8 mouse cellular contexts compared by ENCODE assay signal in the genomic region with DNA sequence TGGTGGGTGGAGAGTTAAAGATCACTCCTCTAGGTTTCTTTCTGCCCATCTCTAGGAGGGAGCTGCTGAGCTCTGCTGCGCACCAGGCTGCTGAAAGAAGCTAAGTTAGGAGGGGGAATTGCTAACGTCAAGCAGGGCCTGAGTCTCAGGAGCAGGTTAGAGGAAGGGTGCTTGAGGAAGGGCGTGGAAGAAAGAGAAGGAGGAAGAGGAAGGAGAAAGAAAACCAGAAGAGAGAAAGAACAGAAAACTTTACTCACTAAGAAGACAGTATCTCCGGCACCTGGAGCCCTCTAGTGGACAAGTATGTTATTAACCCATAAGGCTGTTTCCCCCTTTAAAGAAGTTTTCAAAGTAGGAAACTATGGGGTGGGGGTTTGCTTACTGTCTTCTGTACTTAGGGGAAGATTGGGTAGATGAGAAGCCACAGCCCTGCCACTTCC. TPM values are rescaled to one million over a fixed set of nuclear protein-coding genes. Genes with fewer than 3 reads are reported as not detected.
A peak's percentile ranks its signal among the peaks of the same experiment; 100 is the strongest.
DNase-seq lines count a peak whose midpoint lies in the region; ATAC-seq and TF ChIP-seq lines count a peak whose summit lies in the region.

No protein-coding gene starts in this region.

- no peaks in the 10 kb centered on the region for H3K79me2 ChIP-seq in liver, adult 2 months (ENCODE audit: control insufficient read depth, insufficient read depth, low read length)

- no peak for TF ChIP-seq POLR2A in liver, adult 2 months (IDR thresholded peaks at IDR 0.05; ENCODE audit: extremely low read depth, insufficient read depth, low read length)

- no peak for ATAC-seq in heart, embryonic 13.5 days (ENCODE audit: extremely low read depth, insufficient number of reproducible peaks, low FRiP score, low TSS enrichment)
- peak; percentile 33; the same call in 1 of the 2 replicates for ATAC-seq in neural tube, embryonic 15.5 days (ENCODE audit: low FRiP score)

- no peaks in the 10 kb centered on the region for H3K9me3 ChIP-seq in heart, embryonic 13.5 days
- H3K9me3 ChIP-seq in neural tube, embryonic 15.5 days (replicated peaks) = no peaks in the 10 kb centered on the region

- H3K27me3 ChIP-seq in heart, embryonic 13.5 days (replicated peaks) = no peaks in the 10 kb centered on the region
- no peaks in the 10 kb centered on the region for H3K27me3 ChIP-seq in liver, adult 2 months (ENCODE audit: control insufficient read depth, insufficient read depth, low read length)
- H3K27me3 ChIP-seq in neural tube, embryonic 15.5 days (replicated peaks) = no peaks in the 10 kb centered on the region

- H3K27ac ChIP-seq in layer of hippocampus, adult 2 months = no peak overlapping the region
- no peak overlapping the region for H3K27ac ChIP-seq in heart, embryonic 13.5 days (replicated peaks)
- no peak overlapping the region for H3K27ac ChIP-seq in liver, adult 2 months (replicated peaks; ENCODE audit: insufficient read depth, low read depth, low read length)
- H3K27ac ChIP-seq in neural tube, embryonic 15.5 days (replicated peaks) = no peak overlapping the region

- no peak overlapping the region for H3K4me3 ChIP-seq in layer of hippocampus, adult 2 months
- H3K4me3 ChIP-seq in heart, embryonic 13.5 days = no peak overlapping the region
- no peak overlapping the region for H3K4me3 ChIP-seq in liver, adult 2 months (ENCODE audit: insufficient read depth, low read depth, low read length)
- H3K4me3 ChIP-seq in neural tube, embryonic 15.5 days (replicated peaks) = no peak overlapping the region

- H3K9ac ChIP-seq in heart, embryonic 13.5 days = no peak overlapping the region
- no peak overlapping the region for H3K9ac ChIP-seq in liver, adult 2 months (ENCODE audit: low read depth, low read length)
- no peak overlapping the region for H3K9ac ChIP-seq in neural tube, embryonic 15.5 days (replicated peaks)

- peaks cover 14% of the 10 kb centered on the region for H3K4me1 ChIP-seq in heart, embryonic 13.5 days
- H3K4me1 ChIP-seq in liver, adult 2 months (ENCODE audit: control insufficient read depth, insufficient read depth, low read length) = peaks cover 1% of the 10 kb centered on the region; the same call in 1 of the 2 replicates
- no peaks in the 10 kb centered on the region for H3K4me1 ChIP-seq in neural tube, embryonic 15.5 days

- peak; percentile 87 for TF ChIP-seq CTCF in layer of hippocampus, adult 2 months (conservative IDR thresholded peaks at IDR 0.05)
- peak; percentile 19; the same call in 1 of the 2 replicates for TF ChIP-seq CTCF in liver, adult 2 months (IDR thresholded peaks at IDR 0.05; ENCODE audit: low read depth, low read length)

- DNase-seq in layer of hippocampus, adult 2 months (ENCODE audit: low spot score in 2 of 2) = no peak
- DNase-seq in layer of hippocampus, postnatal 14 days (ENCODE audit: low spot score in 2 of 2) = no peak
- peak; percentile 42 for DNase-seq in R1 (ENCODE audit: low read depth, low spot score)
- peak; percentile 16 for DNase-seq in liver, adult 2 months (ENCODE audit: extremely low read depth, low read depth, low spot score)
- DNase-seq in layer of hippocampus, postnatal 36 days = no peak
- DNase-seq in adrenal gland, adult 2 months = no peak

- H3K4me2 ChIP-seq in heart, embryonic 13.5 days = peak overlapping the region; percentile 27; the same call in 1 of the 2 replicates
- no peak overlapping the region for H3K4me2 ChIP-seq in neural tube, embryonic 15.5 days

- 21% methylated on average over 4 of the region's 4 CpGs for WGBS in heart, embryonic 13.5 days
- WGBS in liver, adult 2 months = 22% methylated on average over 4 of the region's 4 CpGs
- WGBS in neural tube, embryonic 15.5 days = 27% methylated on average over 4 of the region's 4 CpGs

- peaks cover 64% of the 10 kb centered on the region for H3K36me3 ChIP-seq in heart, embryonic 13.5 days
- no peaks in the 10 kb centered on the region for H3K36me3 ChIP-seq in liver, adult 2 months (ENCODE audit: control insufficient read depth, insufficient read depth, low read length)
- peaks cover 33% of the 10 kb centered on the region for H3K36me3 ChIP-seq in neural tube, embryonic 15.5 days

RNA-seq across cellular contexts. Expression of a gene that starts 16.9 kb away (rescaled TPM):
- total RNA-seq in layer of hippocampus, adult 2 months (2021) = 100 to 1,000 TPM; 271 to 283 TPM
- 100 to 1,000 TPM; 490 to 507 TPM for total RNA-seq in layer of hippocampus, postnatal 14 days (2021)
- polyA plus RNA-seq in heart, embryonic 13.5 days (2015; fragmentation: Nextera tagmentation; extraction: Ambion mirVana) = 273 and 298 TPM in 2 replicates
- 5.2 and 6.4 TPM in 2 replicates for total RNA-seq in liver, adult 2 months (2014; rRNA removed)
- 1.2 and 1.7 TPM in 2 replicates for polyA plus RNA-seq in liver, adult 2 months (2012; rRNA removed)
- 402 and 424 TPM in 2 replicates for polyA plus RNA-seq in neural tube, embryonic 15.5 days (2015; fragmentation: Nextera tagmentation; extraction: Ambion mirVana)
- total RNA-seq in layer of hippocampus, postnatal 36 days (2021) = 100 to 1,000 TPM; 291 to 308 TPM
- total RNA-seq in adrenal gland, adult 2 months (2021) = 100 to 1,000 TPM; 203 to 209 TPM
- polyA plus RNA-seq in adrenal gland, adult 2 months (2012; rRNA removed) = 77.9 and 85.9 TPM in 2 replicates

RNA-seq across cellular contexts. Expression of a gene that starts 47.5 kb away (rescaled TPM):
- total RNA-seq in layer of hippocampus, adult 2 months (2021) = 10 to 100 TPM; 44.3 to 44.7 TPM
- total RNA-seq in layer of hippocampus, postnatal 14 days (2021) = 10 to 100 TPM; 41.8 to 43.6 TPM
- 20.9 and 22.6 TPM in 2 replicates for polyA plus RNA-seq in heart, embryonic 13.5 days (2015; fragmentation: Nextera tagmentation; extraction: Ambion mirVana)
- 20.3 and 20.9 TPM in 2 replicates for total RNA-seq in liver, adult 2 months (2014; rRNA removed)
- 5.5 and 5.8 TPM in 2 replicates for polyA plus RNA-seq in liver, adult 2 months (2012; rRNA removed)
- 34.2 and 34.4 TPM in 2 replicates for polyA plus RNA-seq in neural tube, embryonic 15.5 days (2015; fragmentation: Nextera tagmentation; extraction: Ambion mirVana)
- 10 to 100 TPM; 42.2 to 46.2 TPM for total RNA-seq in layer of hippocampus, postnatal 36 days (2021)
- 10 to 100 TPM; 44.2 to 53.6 TPM for total RNA-seq in adrenal gland, adult 2 months (2021)
- polyA plus RNA-seq in adrenal gland, adult 2 months (2012; rRNA removed) = 4.1 and 5.4 TPM in 2 replicates

Comparison
In these comparisons a context has a peak if more than half of its experiments do, and no peak if none do; other contexts are left out.
1. DNase-seq: peak in R1 (single experiment) and liver, adult 2 months (single experiment); none in layer of hippocampus, adult 2 months (0 of 2), layer of hippocampus, postnatal 14 days (0 of 2), layer of hippocampus, postnatal 36 days (0 of 2) and adrenal gland, adult 2 months (single experiment).
2. RNA of a gene that starts 16.9 kb away (total RNA-seq): 490 to 507 TPM in layer of hippocampus, postnatal 14 days, 291 to 308 TPM in layer of hippocampus, postnatal 36 days, 271 to 283 TPM in layer of hippocampus, adult 2 months and 203 to 209 TPM in adrenal gland, adult 2 months; 5.2 to 6.4 TPM in liver, adult 2 months; every median in the first group is over 10 times any median in the second.